Mouse (Mus musculus): Measurements from ENCODE around the gene Adam11.

GRCm38 (mm10) chr11:102754416-102754815 lies 6.8 kb upstream of the Adam11 start:
- no peak for TF ChIP-seq CTCF (IDR thresholded peaks at IDR 0.05; ENCODE audit: low read depth, low read length)
- no peak for TF ChIP-seq POLR2A (IDR thresholded peaks at IDR 0.05; ENCODE audit: borderline replicate concordance, low read depth, low read length)
